Mouse (Mus musculus): ENCODE measurements at regions not wholly inside any gene's neighbourhood (a gene's known extent, or its start where the extent isn't known, plus 50 kb on each side); places are given as distances from the start of the nearest gene placed in this dataset.

DNA sequence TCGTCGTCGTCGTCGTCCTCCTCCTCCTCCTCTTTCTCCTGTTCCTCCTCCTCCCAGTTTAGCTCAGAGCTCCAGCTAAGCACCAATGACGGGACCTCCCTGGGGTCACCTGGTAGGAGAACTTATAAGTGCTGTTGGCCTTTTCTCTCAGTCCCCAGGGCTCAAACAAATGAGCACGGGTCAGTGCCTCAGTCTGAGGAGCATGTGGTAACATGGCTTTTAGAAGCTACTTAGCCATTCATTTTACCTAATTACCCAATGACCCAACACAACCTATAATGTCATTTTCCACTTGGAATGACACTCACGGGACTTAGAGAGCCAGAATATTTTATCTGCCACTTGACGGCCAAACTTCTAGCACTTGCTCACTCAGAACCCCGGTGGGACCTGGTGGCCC is 173.5 kb downstream of the 9530068E07Rik start:
- H3K4me1 ChIP-seq (ENCODE audit: insufficient read depth) = no peaks in the 10 kb centered on the region
- H3K4me2 ChIP-seq (ENCODE audit: low read depth, low read length) = no peak overlapping the region
- H3K9me3 ChIP-seq (ENCODE audit: low read length) = no peaks in the 10 kb centered on the region
- H3K4me3 ChIP-seq (ENCODE audit: low read depth, low read length) = no peak overlapping the region
- WGBS (ENCODE audit: insufficient replicate concordance) = 83% methylated on average over 10 of the region's 10 CpGs
- H3K36me3 ChIP-seq (replicated peaks; ENCODE audit: insufficient read depth, low read length) = no peaks in the 10 kb centered on the region
- H3K9ac ChIP-seq (replicated peaks) = no peak overlapping the region
- no peak overlapping the region for H3K27ac ChIP-seq (ENCODE audit: low read depth)
- TF ChIP-seq CTCF (IDR thresholded peaks at IDR 0.05; ENCODE audit: low read depth) (no peak), EP300 (IDR thresholded peaks at IDR 0.05; ENCODE audit: low read depth) (no peak)
- no peak for ATAC-seq
- no peaks in the 10 kb centered on the region for H3K27me3 ChIP-seq (ENCODE audit: insufficient read depth, low read length)
- no peak for DNase-seq

DNA sequence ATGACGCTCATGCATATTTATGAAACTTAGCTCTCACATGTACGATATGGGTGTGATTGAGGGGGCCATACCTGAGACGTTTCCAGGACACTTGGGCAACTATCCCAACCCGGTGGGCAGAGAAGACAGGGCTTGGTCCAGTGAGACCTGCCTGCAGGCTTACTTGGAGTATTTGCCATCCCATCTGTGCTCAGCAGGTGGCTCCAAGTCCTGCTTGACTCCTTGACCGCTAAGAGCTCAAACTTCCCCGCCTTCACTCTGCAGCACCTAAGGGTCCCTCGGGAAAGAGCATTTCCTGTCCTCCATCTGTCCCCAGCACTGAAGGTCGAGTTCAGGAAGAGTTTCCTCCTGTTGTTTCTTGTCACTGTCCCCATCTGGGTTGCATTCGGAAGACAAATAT is 182.2 kb downstream of the 9530068E07Rik start:
- H3K27ac ChIP-seq (ENCODE audit: low read depth) = no peak overlapping the region
- H3K4me3 ChIP-seq (ENCODE audit: low read depth, low read length) = no peak overlapping the region
- no peak overlapping the region for H3K9ac ChIP-seq (replicated peaks)
- no peaks in the 10 kb centered on the region for H3K9me3 ChIP-seq (ENCODE audit: low read length)
- H3K4me2 ChIP-seq (ENCODE audit: low read depth, low read length) = no peak overlapping the region
- no peaks in the 10 kb centered on the region for H3K36me3 ChIP-seq (replicated peaks; ENCODE audit: insufficient read depth, low read length)
- no peaks in the 10 kb centered on the region for H3K27me3 ChIP-seq (ENCODE audit: insufficient read depth, low read length)
- DNase-seq = no peak
- no peaks in the 10 kb centered on the region for H3K4me1 ChIP-seq (ENCODE audit: insufficient read depth)
- TF ChIP-seq EP300 (IDR thresholded peaks at IDR 0.05; ENCODE audit: low read depth) (no peak), CTCF (IDR thresholded peaks at IDR 0.05; ENCODE audit: low read depth) (0 out of 2 replicates have a peak, but pooled peaks have one; percentile 5)
- no peak for ATAC-seq
- 30% methylated on average over 9 of the region's 9 CpGs for WGBS (ENCODE audit: insufficient replicate concordance)

DNA sequence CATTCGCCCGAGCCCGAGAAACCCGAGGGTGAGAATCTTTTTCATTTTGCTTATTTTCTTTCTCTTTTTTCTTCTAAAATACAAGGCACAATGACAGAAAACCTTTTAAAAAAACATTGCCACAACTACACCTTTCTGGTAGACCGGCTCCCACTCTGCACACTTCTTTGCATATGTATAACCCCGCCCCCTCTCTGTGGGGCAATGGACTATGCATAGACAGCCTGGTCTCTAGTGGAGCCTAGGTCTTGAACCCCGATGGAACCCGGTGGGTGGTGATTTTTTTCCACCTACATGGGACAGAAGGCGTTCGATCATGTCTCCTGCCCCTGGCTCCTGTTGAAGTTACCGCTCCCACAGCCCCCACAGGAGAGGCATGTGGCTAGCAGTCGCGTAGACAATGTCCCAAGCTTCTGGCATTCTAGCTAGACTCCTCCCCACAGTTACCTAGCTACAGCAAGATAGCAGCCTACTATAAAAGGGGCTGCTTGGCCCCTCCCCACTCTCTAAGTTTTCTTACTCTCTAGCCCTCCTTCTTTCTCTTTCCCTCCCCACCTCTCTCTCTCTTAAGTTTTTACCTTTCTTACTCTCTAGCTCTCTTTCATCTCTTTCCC is 183.6 kb downstream of the 9530068E07Rik start:
- Histone ChIP-seq H3K27ac (ENCODE audit: low read depth) (no peak overlapping the region), H3K9ac (replicated peaks) (no peak overlapping the region), H3K36me3 (replicated peaks; ENCODE audit: insufficient read depth, low read length) (no peaks in the 10 kb centered on the region), H3K4me1 (ENCODE audit: insufficient read depth) (no peaks in the 10 kb centered on the region), H3K27me3 (ENCODE audit: insufficient read depth, low read length) (no peaks in the 10 kb centered on the region), H3K4me2 (ENCODE audit: low read depth, low read length) (no peak overlapping the region), H3K9me3 (ENCODE audit: low read length) (no peaks in the 10 kb centered on the region), H3K4me3 (ENCODE audit: low read depth, low read length) (no peak overlapping the region)
- TF ChIP-seq EP300 (IDR thresholded peaks at IDR 0.05; ENCODE audit: low read depth) (no peak), CTCF (IDR thresholded peaks at IDR 0.05; ENCODE audit: low read depth) (no peak)
- no peak for ATAC-seq
- DNase-seq = no peak
- WGBS (ENCODE audit: insufficient replicate concordance) = 73% methylated on average over 13 of the region's 13 CpGs

DNA sequence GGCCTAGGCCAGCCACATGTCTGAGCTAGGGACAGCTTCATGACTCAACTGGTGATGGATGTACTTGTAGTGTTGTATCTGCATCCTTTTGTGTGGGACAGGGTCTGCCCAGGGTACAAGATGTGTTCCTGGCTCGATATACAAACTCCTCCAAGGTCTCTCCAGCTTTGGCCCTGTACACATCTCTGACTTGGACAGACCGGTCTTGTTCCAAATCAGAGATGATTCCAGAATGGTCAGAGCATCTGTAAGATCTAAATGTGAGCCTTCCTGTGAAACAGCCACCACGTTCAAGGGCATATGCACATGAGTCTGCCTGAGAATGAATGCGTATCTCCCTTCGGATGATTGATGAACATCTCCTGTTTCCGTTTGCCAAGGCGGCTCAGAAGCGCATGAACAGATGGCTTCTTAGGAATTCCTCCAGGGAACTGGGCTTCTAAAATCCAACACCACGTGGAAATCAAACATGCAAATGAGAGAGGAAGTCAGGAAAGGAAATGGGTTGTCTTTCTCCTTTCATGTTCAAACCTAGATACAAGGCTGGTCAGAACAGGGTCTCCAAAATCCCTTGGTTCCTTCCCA is 172.7 kb upstream of the Fstl4 start:
- 67% methylated on average over 9 of the region's 9 CpGs for WGBS (ENCODE audit: insufficient replicate concordance)
- no peak for DNase-seq

DNA sequence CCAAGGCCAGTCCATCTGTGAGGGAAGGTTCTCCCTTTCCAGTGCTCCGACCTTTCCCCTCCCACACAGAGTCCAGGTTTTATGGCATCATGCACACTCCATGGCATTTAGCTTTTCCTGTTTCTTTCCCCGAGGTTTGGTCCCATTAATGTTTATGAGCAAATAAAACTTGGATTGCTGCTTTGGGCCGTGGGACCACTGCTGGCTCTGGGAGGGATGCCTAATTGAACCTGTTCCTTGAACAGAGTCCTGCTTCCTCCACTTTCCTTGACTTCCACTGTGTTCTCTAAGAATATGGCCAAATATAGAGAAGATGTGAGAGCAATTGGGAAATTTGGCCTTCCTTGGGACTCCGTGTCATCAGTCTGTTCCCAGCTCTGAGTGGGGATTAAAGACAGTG is 170.3 kb upstream of the Fstl4 start:
- Histone ChIP-seq H3K4me2 (ENCODE audit: low read depth, low read length) (no peak overlapping the region), H3K36me3 (replicated peaks; ENCODE audit: insufficient read depth, low read length) (no peaks in the 10 kb centered on the region), H3K9me3 (ENCODE audit: low read length) (no peaks in the 10 kb centered on the region), H3K4me3 (ENCODE audit: low read depth, low read length) (no peak overlapping the region), H3K9ac (replicated peaks) (no peak overlapping the region), H3K4me1 (ENCODE audit: insufficient read depth) (no peaks in the 10 kb centered on the region), H3K27me3 (ENCODE audit: insufficient read depth, low read length) (no peaks in the 10 kb centered on the region), H3K27ac (ENCODE audit: low read depth) (no peak overlapping the region)
- 63% methylated on average over 4 of the region's 4 CpGs for WGBS (ENCODE audit: insufficient replicate concordance)
- no peak for TF ChIP-seq CTCF (IDR thresholded peaks at IDR 0.05; ENCODE audit: low read depth)
- TF ChIP-seq EP300 (IDR thresholded peaks at IDR 0.05; ENCODE audit: low read depth) = no peak
- no peak for ATAC-seq
- DNase-seq = no peak

More for the DNA sequence above, 172.7 kb upstream of the Fstl4 start:
- H3K4me2 ChIP-seq (ENCODE audit: low read depth, low read length) = no peak overlapping the region
- no peaks in the 10 kb centered on the region for H3K36me3 ChIP-seq (replicated peaks; ENCODE audit: insufficient read depth, low read length)
- H3K27me3 ChIP-seq (ENCODE audit: insufficient read depth, low read length) = no peaks in the 10 kb centered on the region
- H3K9ac ChIP-seq (replicated peaks) = no peak overlapping the region
- no peaks in the 10 kb centered on the region for H3K9me3 ChIP-seq (ENCODE audit: low read length)
- no peak overlapping the region for H3K4me3 ChIP-seq (ENCODE audit: low read depth, low read length)
- TF ChIP-seq CTCF (IDR thresholded peaks at IDR 0.05; ENCODE audit: low read depth) = no peak
- TF ChIP-seq EP300 (IDR thresholded peaks at IDR 0.05; ENCODE audit: low read depth) = no peak
- no peak overlapping the region for H3K27ac ChIP-seq (ENCODE audit: low read depth)
- no peak for ATAC-seq
- no peaks in the 10 kb centered on the region for H3K4me1 ChIP-seq (ENCODE audit: insufficient read depth)

DNA sequence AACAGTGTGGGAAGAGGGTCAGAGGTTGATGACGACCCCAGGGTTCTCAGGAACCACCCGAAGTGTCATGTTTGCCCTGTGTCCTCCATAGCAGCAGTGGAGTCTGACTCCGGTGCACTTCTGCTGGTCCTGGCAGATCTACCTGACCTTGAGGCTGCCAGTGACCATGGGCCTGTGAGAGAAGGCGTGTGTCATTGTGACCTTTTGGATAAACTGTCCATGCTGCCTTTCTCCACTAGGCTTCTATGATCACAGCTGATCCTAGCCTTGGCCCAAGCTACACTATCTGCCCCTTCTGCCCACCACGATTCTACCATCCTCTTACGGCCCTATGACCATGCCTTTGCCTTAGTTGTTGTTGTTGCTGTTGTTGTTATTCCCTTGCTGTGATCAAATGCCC is 163.2 kb upstream of the Fstl4 start:
- TF ChIP-seq CTCF (IDR thresholded peaks at IDR 0.05; ENCODE audit: low read depth) (no peak), EP300 (IDR thresholded peaks at IDR 0.05; ENCODE audit: low read depth) (no peak)
- ATAC-seq = no peak
- DNase-seq = no peak
- Histone ChIP-seq H3K36me3 (replicated peaks; ENCODE audit: insufficient read depth, low read length) (no peaks in the 10 kb centered on the region), H3K9ac (replicated peaks) (no peak overlapping the region), H3K4me3 (ENCODE audit: low read depth, low read length) (no peak overlapping the region), H3K4me2 (ENCODE audit: low read depth, low read length) (no peak overlapping the region), H3K9me3 (ENCODE audit: low read length) (no peaks in the 10 kb centered on the region), H3K27me3 (ENCODE audit: insufficient read depth, low read length) (no peaks in the 10 kb centered on the region), H3K27ac (ENCODE audit: low read depth) (no peak overlapping the region), H3K4me1 (ENCODE audit: insufficient read depth) (no peaks in the 10 kb centered on the region)
- 75% methylated on average over 6 of the region's 6 CpGs for WGBS (ENCODE audit: insufficient replicate concordance)

All from liver, postnatal 0 days (tissue).